Mouse (Mus musculus) neural tube, embryonic 12.5 days (tissue): ENCODE data around the gene Abca4. TPM values are rescaled to one million over a fixed set of nuclear protein-coding genes. Genes with fewer than 3 reads are reported as not detected.

Experiments
- ATAC-seq: fragments of 200-750 bp; cut with Nextera tagmentation; 2 replicates; pipeline ENCODE4 v1.8.0; 2017; ENCODE audit warnings: low read depth, mild to moderate bottlenecking, moderate TSS enrichment, moderate library complexity; ENCODE audit not compliant: low FRiP score
- H3K27ac ChIP-seq: fragments of 300-500 bp; sonication (generic); 2 replicates; pipeline ENCODE4 v1.5.1; 2016
- H3K27me3 ChIP-seq: fragments of 300-500 bp; sonication (generic); replicated peaks from 2 replicates; pipeline ENCODE4 v1.6.1; 2016; ENCODE audit warnings: mild to moderate bottlenecking
- H3K36me3 ChIP-seq: fragments of 300-500 bp; sonication (generic); 2 replicates; pipeline ENCODE4 v1.6.1; 2016; ENCODE audit warnings: mild to moderate bottlenecking
- H3K4me1 ChIP-seq: fragments of 300-500 bp; sonication (generic); 2 replicates; pipeline ENCODE4 v1.6.1; 2016
- H3K4me2 ChIP-seq: fragments of 300-500 bp; sonication (generic); replicated peaks from 2 replicates; pipeline ENCODE4 v1.6.1; 2016; ENCODE audit warnings: mild to moderate bottlenecking
- H3K4me3 ChIP-seq: fragments of 300-500 bp; sonication (generic); 2 replicates; pipeline ENCODE4 v1.5.1; 2016
- H3K9ac ChIP-seq: fragments of 300-500 bp; sonication (generic); 2 replicates; pipeline ENCODE4 v1.6.1; 2016; ENCODE audit warnings: mild to moderate bottlenecking
- H3K9me3 ChIP-seq: fragments of 300-500 bp; sonication (generic); 2 replicates; pipeline ENCODE4 v1.6.1; 2016; ENCODE audit warnings: mild to moderate bottlenecking
- WGBS: fragments of 180-500 bp; shearing (Covaris S2); methylation state at CpG from one replicate; pipeline ENCODE4 v1.1.7; 2016; 5-methylcytosine and 5-hydroxymethylcytosine counted together
- polyA plus RNA-seq: library from polyadenylated mRNA; unstranded; fragments of >200 nt; fragmentation: Nextera tagmentation; extraction: Ambion mirVana; gene quantifications from 2 replicates; pipeline ENCODE4 v1.2.1, GENCODE M21; 2016

Gene Abca4
- polyA plus RNA-seq, 1 experiment from 2014 or later = 0.70 TPM

- no peaks in the 10 kb centered on the region for H3K36me3 ChIP-seq
- no peaks in the 10 kb centered on the region for H3K4me1 ChIP-seq
- peak overlapping the region; percentile 53 for H3K4me2 ChIP-seq
- H3K27ac ChIP-seq = no peak overlapping the region
- WGBS = 16% methylated on average over 17 of the region's 17 CpGs
- peak; percentile 95 for ATAC-seq
- no peaks in the 10 kb centered on the region for H3K9me3 ChIP-seq
- H3K27me3 ChIP-seq = no peaks in the 10 kb centered on the region
- no peak overlapping the region for H3K9ac ChIP-seq
- H3K4me3 ChIP-seq = peak overlapping the region; percentile 11; the same call in 1 of the 2 replicates
Measured at GRCm38 (mm10) chr3:122122127-122122663, 78.0 kb downstream of the Abca4 start.

- 88% methylated on average over 8 of the region's 8 CpGs for WGBS
- no peak overlapping the region for H3K27ac ChIP-seq
- no peak overlapping the region for H3K4me2 ChIP-seq
- H3K9me3 ChIP-seq = no peaks in the 10 kb centered on the region
- no peak overlapping the region for H3K4me3 ChIP-seq
- ATAC-seq = no peak
- H3K27me3 ChIP-seq = no peaks in the 10 kb centered on the region
- H3K4me1 ChIP-seq = no peaks in the 10 kb centered on the region
- H3K36me3 ChIP-seq = no peaks in the 10 kb centered on the region
- H3K9ac ChIP-seq = no peak overlapping the region
Measured at GRCm38 (mm10) chr3:122122838-122123237, 78.6 kb downstream of the Abca4 start.

GRCm38 (mm10) chr3:122128999-122129493 lies 84.8 kb downstream of the Abca4 start:
- no peak; the same call in 1 of the 2 replicates for ATAC-seq
- no peaks in the 10 kb centered on the region for H3K36me3 ChIP-seq
- H3K4me3 ChIP-seq = no peak overlapping the region
- H3K4me1 ChIP-seq = peaks cover 10% of the 10 kb centered on the region
- WGBS = 60% methylated on average over 17 of the region's 17 CpGs
- no peak overlapping the region for H3K27ac ChIP-seq
- H3K9ac ChIP-seq = no peak overlapping the region
- no peaks in the 10 kb centered on the region for H3K9me3 ChIP-seq
- H3K27me3 ChIP-seq = no peaks in the 10 kb centered on the region
- peak overlapping the region; percentile 34; the same call in 1 of the 2 replicates for H3K4me2 ChIP-seq

GRCm38 (mm10) chr3:122130771-122131170 lies 86.5 kb downstream of the Abca4 start:
- no peak overlapping the region for H3K9ac ChIP-seq
- H3K4me3 ChIP-seq = no peak overlapping the region
- no peak for ATAC-seq
- no peak overlapping the region for H3K27ac ChIP-seq
- WGBS = 58% methylated on average over 4 of the region's 4 CpGs
- H3K27me3 ChIP-seq = no peaks in the 10 kb centered on the region
- H3K36me3 ChIP-seq = no peaks in the 10 kb centered on the region
- H3K4me1 ChIP-seq = peaks cover 10% of the 10 kb centered on the region
- no peak overlapping the region for H3K4me2 ChIP-seq
- no peaks in the 10 kb centered on the region for H3K9me3 ChIP-seq

- no peak for ATAC-seq
- Histone ChIP-seq H3K4me3 (no peak overlapping the region), H3K27me3 (no peaks in the 10 kb centered on the region), H3K4me2 (no peak overlapping the region), H3K9me3 (no peaks in the 10 kb centered on the region), H3K36me3 (no peaks in the 10 kb centered on the region), H3K9ac (no peak overlapping the region), H3K27ac (no peak overlapping the region), H3K4me1 (peaks cover 10% of the 10 kb centered on the region)
- WGBS = 69% methylated on average over 3 of the region's 3 CpGs
Measured at GRCm38 (mm10) chr3:122131633-122132032, 87.4 kb downstream of the Abca4 start.

- Histone ChIP-seq H3K27me3 (no peaks in the 10 kb centered on the region), H3K36me3 (no peaks in the 10 kb centered on the region), H3K9ac (no peak overlapping the region), H3K4me2 (no peak overlapping the region), H3K4me3 (no peak overlapping the region), H3K9me3 (no peaks in the 10 kb centered on the region), H3K27ac (no peak overlapping the region), H3K4me1 (peaks cover 10% of the 10 kb centered on the region)
- 81% methylated on average over 5 of the region's 5 CpGs for WGBS
- no peak for ATAC-seq
Measured at GRCm38 (mm10) chr3:122133255-122133654, 89.0 kb downstream of the Abca4 start.

GRCm38 (mm10) chr3:122133840-122134239 lies 89.6 kb downstream of the Abca4 start:
- Histone ChIP-seq H3K4me1 (peaks cover 6% of the 10 kb centered on the region), H3K9ac (no peak overlapping the region), H3K27ac (no peak overlapping the region), H3K9me3 (no peaks in the 10 kb centered on the region), H3K36me3 (no peaks in the 10 kb centered on the region), H3K27me3 (no peaks in the 10 kb centered on the region), H3K4me2 (no peak overlapping the region), H3K4me3 (no peak overlapping the region)
- no peak for ATAC-seq
- 81% methylated on average over 6 of the region's 6 CpGs for WGBS

- Histone ChIP-seq H3K36me3 (no peaks in the 10 kb centered on the region), H3K27ac (no peak overlapping the region), H3K4me2 (no peak overlapping the region), H3K9ac (no peak overlapping the region), H3K4me1 (no peaks in the 10 kb centered on the region), H3K9me3 (no peaks in the 10 kb centered on the region), H3K4me3 (no peak overlapping the region), H3K27me3 (no peaks in the 10 kb centered on the region)
- ATAC-seq = peak; percentile 57
- WGBS = 73% methylated on average over 18 of the region's 18 CpGs
Measured at GRCm38 (mm10) chr3:122140589-122141400, 96.6 kb downstream of the Abca4 start.

GRCm38 (mm10) chr3:122142256-122142922 lies 98.1 kb downstream of the Abca4 start:
- H3K9me3 ChIP-seq = no peaks in the 10 kb centered on the region
- no peak overlapping the region for H3K4me3 ChIP-seq
- 77% methylated on average over 9 of the region's 9 CpGs for WGBS
- H3K36me3 ChIP-seq = no peaks in the 10 kb centered on the region
- no peaks in the 10 kb centered on the region for H3K4me1 ChIP-seq
- H3K4me2 ChIP-seq = no peak overlapping the region
- no peaks in the 10 kb centered on the region for H3K27me3 ChIP-seq
- no peak overlapping the region for H3K27ac ChIP-seq
- ATAC-seq = no peak
- no peak overlapping the region for H3K9ac ChIP-seq

- Histone ChIP-seq H3K36me3 (no peaks in the 10 kb centered on the region), H3K4me3 (no peak overlapping the region), H3K4me1 (no peaks in the 10 kb centered on the region), H3K4me2 (no peak overlapping the region), H3K9ac (no peak overlapping the region), H3K27me3 (no peaks in the 10 kb centered on the region), H3K9me3 (no peaks in the 10 kb centered on the region), H3K27ac (no peak overlapping the region)
- 90% methylated on average over 3 of the region's 3 CpGs for WGBS
- no peak for ATAC-seq
Measured at GRCm38 (mm10) chr3:122143432-122143831, 99.2 kb downstream of the Abca4 start.

- Histone ChIP-seq H3K4me1 (no peaks in the 10 kb centered on the region), H3K27me3 (no peaks in the 10 kb centered on the region), H3K4me3 (no peak overlapping the region), H3K9ac (no peak overlapping the region), H3K4me2 (no peak overlapping the region), H3K27ac (no peak overlapping the region), H3K9me3 (no peaks in the 10 kb centered on the region), H3K36me3 (no peaks in the 10 kb centered on the region)
- 68% methylated on average over 3 of the region's 3 CpGs for WGBS
- ATAC-seq = no peak
Measured at GRCm38 (mm10) chr3:122145430-122145829, 101.2 kb downstream of the Abca4 start.

- H3K36me3 ChIP-seq = no peaks in the 10 kb centered on the region
- 85% methylated on average over 7 of the region's 7 CpGs for WGBS
- no peak overlapping the region for H3K9ac ChIP-seq
- H3K27ac ChIP-seq = no peak overlapping the region
- H3K9me3 ChIP-seq = no peaks in the 10 kb centered on the region
- ATAC-seq = no peak
- no peak overlapping the region for H3K4me2 ChIP-seq
- no peaks in the 10 kb centered on the region for H3K4me1 ChIP-seq
- H3K4me3 ChIP-seq = no peak overlapping the region
- H3K27me3 ChIP-seq = no peaks in the 10 kb centered on the region
Measured at GRCm38 (mm10) chr3:122150836-122151235, 106.6 kb downstream of the Abca4 start.
